Mouse (Mus musculus) ES-Bruce4 (cell line): ENCODE measurements around the gene Soat2. TPM values are rescaled to one million over a fixed set of nuclear protein-coding genes. Genes with fewer than 3 reads are reported as not detected.

Experiments used
- H3K27ac ChIP-seq: 2 replicates; pipeline ENCODE4 v1.5.1; 2012; ENCODE audit warnings: low read length, inconsistent platforms; ENCODE audit not compliant: insufficient read depth
- H3K27me3 ChIP-seq: 2 replicates; pipeline ENCODE4 v1.6.1; 2012; ENCODE audit warnings: mild to moderate bottlenecking, low read length, inconsistent platforms; ENCODE audit not compliant: control insufficient read depth, poor library complexity, insufficient read depth, severe bottlenecking
- H3K36me3 ChIP-seq: 2 replicates; pipeline ENCODE4 v1.6.1; 2012; ENCODE audit warnings: inconsistent platforms, mild to moderate bottlenecking, low read length, moderate library complexity; ENCODE audit not compliant: control insufficient read depth, poor library complexity, insufficient read depth, severe bottlenecking
- H3K4me1 ChIP-seq: one replicate; pipeline ENCODE4 v1.8.1; 2011; ENCODE audit warnings: low read length; ENCODE audit not compliant: control insufficient read depth, insufficient read depth
- H3K4me3 ChIP-seq: 2 replicates; pipeline ENCODE4 v1.5.1; 2011; ENCODE audit warnings: low read depth, mild to moderate bottlenecking, low read length
- H3K9ac ChIP-seq: 2 replicates; pipeline ENCODE4 v1.6.1; 2012; ENCODE audit warnings: low read depth, mild to moderate bottlenecking, inconsistent platforms; ENCODE audit not compliant: poor library complexity, severe bottlenecking
- H3K9me3 ChIP-seq: replicated peaks from 2 replicates; pipeline ENCODE4 v1.6.1; 2012; ENCODE audit warnings: mild to moderate bottlenecking, low read length, inconsistent platforms; ENCODE audit not compliant: control insufficient read depth, poor library complexity, insufficient read depth, severe bottlenecking
- CTCF ChIP-seq: IDR thresholded peaks from one replicate; pipeline ENCODE4 v1.8.1; 2011; ENCODE audit warnings: low read depth, low read length
- EP300 ChIP-seq: IDR thresholded peaks from 2 replicates; pipeline ENCODE4 v1.6.1; 2011; ENCODE audit warnings: low read depth, low read length; ENCODE audit not compliant: insufficient read depth
- POLR2A ChIP-seq: IDR thresholded peaks from one replicate; pipeline ENCODE4 v1.8.1; 2011; ENCODE audit warnings: low read length; ENCODE audit not compliant: insufficient read depth
- polyA plus RNA-seq: library from polyadenylated mRNA; stranded (reverse); fragments of >200 nt; gene quantifications from 2 replicates; pipeline ENCODE4 v1.2.4, GENCODE M21; 2011; ENCODE audit warnings: low read depth; ENCODE audit not compliant: missing spikeins, insufficient read depth, insufficient read length

The Soat2 gene
- polyA plus RNA-seq, 1 experiment: 0.45 TPM

GRCm38 (mm10) chr15:102163900-102164693 is 13.8 kb downstream of the Soat2 start:
- Histone ChIP-seq H3K36me3 (no peaks in the 10 kb centered on the region), H3K27ac (no peak overlapping the region), H3K27me3 (no peaks in the 10 kb centered on the region), H3K9ac (no peak overlapping the region), H3K9me3 (no peaks in the 10 kb centered on the region), H3K4me1 (peaks cover 3% of the 10 kb centered on the region), H3K4me3 (no peak overlapping the region)
- TF ChIP-seq POLR2A (no peak), CTCF (no peak), EP300 (no peak)

- Histone ChIP-seq H3K36me3 (no peaks in the 10 kb centered on the region), H3K27me3 (no peaks in the 10 kb centered on the region), H3K9me3 (no peaks in the 10 kb centered on the region), H3K4me3 (no peak overlapping the region), H3K4me1 (peaks cover 3% of the 10 kb centered on the region), H3K27ac (no peak overlapping the region), H3K9ac (no peak overlapping the region)
- TF ChIP-seq CTCF: no peak
- no peak for TF ChIP-seq EP300
- no peak for TF ChIP-seq POLR2A
These were observed 15.3 kb downstream of the Soat2 start for GRCm38 (mm10) chr15:102165468-102166100.

- Histone ChIP-seq H3K27me3 (no peaks in the 10 kb centered on the region), H3K9ac (no peak overlapping the region), H3K27ac (no peak overlapping the region), H3K36me3 (no peaks in the 10 kb centered on the region), H3K4me3 (no peak overlapping the region), H3K9me3 (no peaks in the 10 kb centered on the region), H3K4me1 (no peaks in the 10 kb centered on the region)
- no peak for TF ChIP-seq POLR2A
- TF ChIP-seq CTCF: no peak
- no peak for TF ChIP-seq EP300
These were observed 17.3 kb downstream of the Soat2 start for GRCm38 (mm10) chr15:102167620-102168021.

GRCm38 (mm10) chr15:102169064-102169463 is 18.7 kb downstream of the Soat2 start:
- Histone ChIP-seq H3K27me3 (no peaks in the 10 kb centered on the region), H3K4me1 (no peaks in the 10 kb centered on the region), H3K4me3 (no peak overlapping the region), H3K9ac (no peak overlapping the region), H3K27ac (no peak overlapping the region), H3K36me3 (no peaks in the 10 kb centered on the region), H3K9me3 (no peaks in the 10 kb centered on the region)
- TF ChIP-seq CTCF (no peak), POLR2A (no peak), EP300 (no peak)

GRCm38 (mm10) chr15:102173581-102173980 is 23.3 kb downstream of the Soat2 start:
- H3K4me1 ChIP-seq: no peaks in the 10 kb centered on the region
- H3K9me3 ChIP-seq: no peaks in the 10 kb centered on the region
- H3K27me3 ChIP-seq: no peaks in the 10 kb centered on the region
- no peak overlapping the region for H3K9ac ChIP-seq
- TF ChIP-seq POLR2A (no peak), CTCF (no peak), EP300 (no peak)
- no peak overlapping the region for H3K4me3 ChIP-seq
- H3K27ac ChIP-seq: no peak overlapping the region
- no peaks in the 10 kb centered on the region for H3K36me3 ChIP-seq

- Histone ChIP-seq H3K4me3 (no peak overlapping the region), H3K27me3 (no peaks in the 10 kb centered on the region), H3K36me3 (no peaks in the 10 kb centered on the region), H3K27ac (peak overlapping the region; percentile 22; the same call in 1 of the 2 replicates), H3K4me1 (no peaks in the 10 kb centered on the region), H3K9me3 (no peaks in the 10 kb centered on the region), H3K9ac (no peak overlapping the region)
- no peak for TF ChIP-seq POLR2A
- TF ChIP-seq EP300: peak; percentile 91
These were observed 25.5 kb downstream of the Soat2 start for GRCm38 (mm10) chr15:102175736-102176319.
